Mouse (Mus musculus): ENCODE measurements around the gene Slc35d3.

DNA sequence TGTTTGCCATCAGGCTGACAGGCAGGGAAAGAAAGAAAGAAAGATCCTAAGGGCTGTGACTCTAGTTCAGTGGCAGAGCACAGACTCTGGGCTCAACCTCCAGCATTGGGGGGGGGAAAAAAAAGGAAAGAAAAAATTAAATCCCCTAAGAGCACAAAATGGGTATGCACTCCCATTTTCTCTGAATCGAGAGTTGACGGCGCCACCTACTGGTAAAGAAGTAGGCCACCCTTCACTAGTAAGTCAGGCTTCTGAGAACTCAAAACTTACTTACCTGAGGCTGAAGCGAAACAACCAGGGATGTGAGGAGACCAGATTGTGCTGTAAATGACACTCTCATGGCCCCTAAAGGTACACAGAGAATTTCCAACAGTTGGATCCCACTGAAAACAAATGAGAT lies 42.7 kb upstream of the Slc35d3 start:
- TF ChIP-seq CTCF (IDR thresholded peaks at IDR 0.05; ENCODE audit: control insufficient read depth, insufficient read depth, insufficient read length) = no peak
- TF ChIP-seq FOSL1 (IDR thresholded peaks at IDR 0.05; ENCODE audit: insufficient read depth, low read length, poor library complexity, severe bottlenecking) = no peak
- no peak for TF ChIP-seq MAX (IDR thresholded peaks at IDR 0.05)
- no peak for TF ChIP-seq MYOD1 (IDR thresholded peaks at IDR 0.05; ENCODE audit: control insufficient read depth, insufficient read length, low read depth)
- TF ChIP-seq MYOG (IDR thresholded peaks at IDR 0.05; ENCODE audit: control insufficient read depth, extremely low read depth, insufficient read length) = no peak
- TF ChIP-seq USF1 (IDR thresholded peaks at IDR 0.05; ENCODE audit: low read depth) = no peak
